Mouse (Mus musculus) adrenal gland, postnatal 36 days (tissue): Measurements from ENCODE around the gene Sik2. TPM values are rescaled to one million over a fixed set of nuclear protein-coding genes. Genes with fewer than 3 reads are reported as not detected.

Source experiments
- DNase-seq, 2 experiments: peaks; one replicate each; pipeline ENCODE4 v3.0.0; 2021; ENCODE audit warnings: mixed read lengths in 1 of 2
- total RNA-seq, 2 experiments: library from RNA; stranded (reverse); gene quantifications; 2 replicates each; pipeline ENCODE4 v1.2.3; 2021

Gene Sik2
- total RNA-seq, 2 experiments from 2014 or later = 96.2 to 114 TPM

GRCm38 (mm10) chr9:50919554-50919953 is 89.3 kb downstream of the Sik2 start:
- DNase-seq = no peak

- DNase-seq = no peak
Observed at GRCm38 (mm10) chr9:50918131-50918530, 90.7 kb downstream of the Sik2 start.

- no peak for DNase-seq
Observed at GRCm38 (mm10) chr9:50911861-50912515, 96.9 kb downstream of the Sik2 start.

- no peak for DNase-seq
Observed at GRCm38 (mm10) chr9:50905321-50905720, 103.6 kb downstream of the Sik2 start.

GRCm38 (mm10) chr9:50904196-50904847 is 104.6 kb downstream of the Sik2 start:
- DNase-seq = no peak

GRCm38 (mm10) chr9:50900026-50900920 is 108.6 kb downstream of the Sik2 start:
- DNase-seq = no peak

GRCm38 (mm10) chr9:50893665-50894064 is 115.2 kb downstream of the Sik2 start:
- peak; percentile 95 to 96 for DNase-seq

- DNase-seq = no peak
Observed at GRCm38 (mm10) chr9:50890494-50891090, 118.3 kb downstream of the Sik2 start.

GRCm38 (mm10) chr9:50889964-50890363 is 118.9 kb downstream of the Sik2 start:
- DNase-seq = no peak

- no peak for DNase-seq
Observed at GRCm38 (mm10) chr9:50889211-50889610, 119.7 kb downstream of the Sik2 start.

- DNase-seq = no peak
Observed at GRCm38 (mm10) chr9:50887351-50887750, 121.5 kb downstream of the Sik2 start.

GRCm38 (mm10) chr9:50886870-50887269 is 122.0 kb downstream of the Sik2 start:
- DNase-seq = no peak

- DNase-seq = peak in 1 of 2 experiments; percentile 24
Observed at GRCm38 (mm10) chr9:50885600-50885987, 123.3 kb downstream of the Sik2 start.

- DNase-seq = peak; percentile 25 to 45
Observed at GRCm38 (mm10) chr9:50884741-50885599, 123.9 kb downstream of the Sik2 start.

- DNase-seq = no peak
Observed at GRCm38 (mm10) chr9:50884093-50884492, 124.8 kb downstream of the Sik2 start.

GRCm38 (mm10) chr9:50882183-50882582 is 126.7 kb downstream of the Sik2 start:
- no peak for DNase-seq

GRCm38 (mm10) chr9:50877431-50877830 is 131.4 kb downstream of the Sik2 start:
- no peak for DNase-seq

GRCm38 (mm10) chr9:50876287-50876686 is 132.6 kb downstream of the Sik2 start:
- DNase-seq = peak; percentile 64 to 76

GRCm38 (mm10) chr9:50875470-50875869 is 133.4 kb downstream of the Sik2 start:
- no peak for DNase-seq

- no peak for DNase-seq
Observed at GRCm38 (mm10) chr9:50874031-50874430, 134.8 kb downstream of the Sik2 start.

GRCm38 (mm10) chr9:50873210-50873609 is 135.7 kb downstream of the Sik2 start:
- no peak for DNase-seq
